Mouse (Mus musculus) thymus, adult 2 months (tissue): Measurements from ENCODE around the gene Vmn1r218.

Experiments
- CTCF ChIP-seq: fragments of 200-500 bp; IDR thresholded peaks from 2 replicates; pipeline ENCODE4 v1.5.1; 2012; ENCODE audit warnings: mild to moderate bottlenecking, control low read depth, low read length, moderate library complexity, borderline replicate concordance; ENCODE audit not compliant: control insufficient read depth, poor library complexity, insufficient read depth; ENCODE audit errors: extremely low read depth
- POLR2A ChIP-seq: fragments of 200-500 bp; IDR thresholded peaks from 2 replicates; pipeline ENCODE4 v1.6.1; 2012; ENCODE audit warnings: mild to moderate bottlenecking, low read length, control low read depth, moderate library complexity; ENCODE audit not compliant: control insufficient read depth, poor library complexity, insufficient read depth; ENCODE audit errors: extremely low read depth

- TF ChIP-seq POLR2A (no peak), CTCF (no peak)
Measured at GRCm38 (mm10) chr13:23138880-23139279, 5.9 kb downstream of the Vmn1r218 start.
